Comparison of ENCODE assay signal across 19 mouse cellular contexts in genomic region chr5:110804012-110804743, GRCm38 (mm10). TPM values are rescaled to one million over a fixed set of nuclear protein-coding genes. Genes with fewer than 3 reads are reported as not detected.
A peak's percentile ranks its signal among the peaks of the same experiment; 100 is the strongest.
DNase-seq lines count a peak whose midpoint lies in the region; ATAC-seq and TF ChIP-seq lines count a peak whose summit lies in the region.
"Had no signal": no experiment of that assay in that cellular context is flagged by ENCODE, and none has a peak within 500 bp of the region (broad histone marks: within the 10 kb centered on the region; RNA-seq: fewer than 3 reads in every experiment).

No protein-coding gene starts in this region.

- no peak for TF ChIP-seq POLR2A in ES-Bruce4 (IDR thresholded peaks at IDR 0.05; ENCODE audit: insufficient read depth, low read length)

- peak overlapping the region; percentile 50 for H3K4me2 ChIP-seq in liver, embryonic 14.5 days (ENCODE audit: low read depth)
- H3K4me2 ChIP-seq: embryonic facial prominence, embryonic 15.5 days; forebrain, embryonic 13.5 days; heart, embryonic 13.5 days; limb, embryonic 13.5 days had no signal

- H3K9ac ChIP-seq in ES-Bruce4 (ENCODE audit: low read depth, poor library complexity, severe bottlenecking): peak overlapping the region; percentile 5; the same call in 1 of the 2 replicates
- 0 out of 2 replicates have a peak overlapping the region, but pooled peaks have one; percentile 37 for H3K9ac ChIP-seq in liver, embryonic 14.5 days (replicated peaks)
- H3K9ac ChIP-seq: embryonic facial prominence, embryonic 15.5 days; forebrain, embryonic 13.5 days; heart, embryonic 13.5 days; limb, embryonic 13.5 days had no signal

- peak overlapping the region; percentile 11 for H3K4me3 ChIP-seq in ES-Bruce4 (ENCODE audit: low read depth, low read length)
- peak overlapping the region in 1 of 2 experiments; percentile 21; a peak in 1 of 4 replicates for H3K4me3 ChIP-seq in liver, embryonic 14.5 days (ENCODE audit: insufficient read depth in 1 of 2, low read depth in 2 of 2, low read length in 2 of 2)
- H3K4me3 ChIP-seq: embryonic facial prominence, embryonic 15.5 days; forebrain, embryonic 13.5 days; heart, embryonic 13.5 days; limb, embryonic 13.5 days had no signal

- H3K27ac ChIP-seq in ES-Bruce4 (ENCODE audit: insufficient read depth, low read length): peak overlapping the region; percentile 94
- H3K27ac ChIP-seq in liver, embryonic 14.5 days: peak overlapping the region; percentile 26
- H3K27ac ChIP-seq: embryonic facial prominence, embryonic 15.5 days; forebrain, embryonic 13.5 days; heart, embryonic 13.5 days; hindbrain, postnatal 0 days; limb, embryonic 13.5 days had no signal

- peak; percentile 99 for TF ChIP-seq EP300 in ES-Bruce4 (IDR thresholded peaks at IDR 0.05; ENCODE audit: insufficient read depth, low read depth, low read length)
- peak; percentile 40; the same call in 1 of the 2 replicates for TF ChIP-seq EP300 in liver, embryonic 14.5 days (IDR thresholded peaks at IDR 0.05; ENCODE audit: low read depth)

- H3K36me3 ChIP-seq in ES-Bruce4 (ENCODE audit: control insufficient read depth, insufficient read depth, low read length, poor library complexity, severe bottlenecking): peaks cover 13% of the 10 kb centered on the region
- peaks cover 12% of the 10 kb centered on the region for H3K36me3 ChIP-seq in liver, embryonic 14.5 days (replicated peaks; ENCODE audit: control insufficient read depth, insufficient read depth, low read depth)

- H3K9me3 ChIP-seq in ES-Bruce4 (replicated peaks; ENCODE audit: control insufficient read depth, insufficient read depth, low read length, poor library complexity, severe bottlenecking): no peaks in the 10 kb centered on the region
- no peaks in the 10 kb centered on the region for H3K9me3 ChIP-seq in liver, embryonic 14.5 days (ENCODE audit: control insufficient read depth, low read length)
- H3K9me3 ChIP-seq: embryonic facial prominence, embryonic 15.5 days; forebrain, embryonic 13.5 days; heart, embryonic 13.5 days; limb, embryonic 13.5 days had no signal

- no peaks in the 10 kb centered on the region for H3K27me3 ChIP-seq in ES-Bruce4 (ENCODE audit: control insufficient read depth, insufficient read depth, low read length, poor library complexity, severe bottlenecking)
- H3K27me3 ChIP-seq in liver, embryonic 14.5 days (ENCODE audit: control insufficient read depth, insufficient read depth, low read length): no peaks in the 10 kb centered on the region
- H3K27me3 ChIP-seq: embryonic facial prominence, embryonic 15.5 days; forebrain, embryonic 13.5 days; heart, embryonic 13.5 days; limb, embryonic 13.5 days had no signal

- 0 out of 2 replicates have a peak, but pooled peaks have one; percentile 12 for ATAC-seq in liver, embryonic 14.5 days (ENCODE audit: insufficient read depth)
- ATAC-seq: forebrain, embryonic 13.5 days; hindbrain, postnatal 0 days had no signal

- no peak for TF ChIP-seq CTCF in ES-Bruce4 (IDR thresholded peaks at IDR 0.05; ENCODE audit: low read depth, low read length)
- no peak for TF ChIP-seq CTCF in liver, embryonic 14.5 days (IDR thresholded peaks at IDR 0.05; ENCODE audit: low read depth)

- peak; percentile 42 for DNase-seq in cerebellum, adult 9-10 months
- DNase-seq in cerebellum, postnatal 36 days: no peak
- DNase-seq in MN1 (ENCODE audit: low spot score): peak; percentile 33
- no peak for DNase-seq in liver, embryonic 14.5 days (ENCODE audit: low read depth in 3 of 3, low spot score in 3 of 3)
- no peak for DNase-seq in testis, postnatal 10 days (ENCODE audit: low spot score)
- DNase-seq in heart, adult 11 months: no peak
- DNase-seq: B cell, adult 2 months; embryo, embryonic 11 days; kidney, adult 11 months; kidney, postnatal 10 days; midbrain, embryonic 14.5 days; spleen, adult 18-20 months; thymus, adult 2 months had no signal

- WGBS in liver, embryonic 14.5 days (ENCODE audit: insufficient replicate concordance): 24% methylated on average over 7 of the region's 7 CpGs

- peaks cover 13% of the 10 kb centered on the region for H3K4me1 ChIP-seq in ES-Bruce4 (ENCODE audit: control insufficient read depth, insufficient read depth, low read length)
- peaks cover 25 to 50% of the 10 kb centered on the region in 2 experiments for H3K4me1 ChIP-seq in liver, embryonic 14.5 days (replicated peaks; ENCODE audit: control insufficient read depth in 2 of 2, insufficient read depth in 2 of 2, low read length in 1 of 2)

RNA-seq across cellular contexts. Expression of gene Ulk1, which starts 5.7 kb away (rescaled TPM):
- polyA plus RNA-seq in ES-Bruce4 (2011; ENCODE audit: insufficient read depth, insufficient read length, low read depth, missing spikeins): 126 and 129 TPM in 2 replicates
- 16.7 and 18.3 TPM in 2 replicates for polyA plus RNA-seq in liver, embryonic 14.5 days (2012; rRNA removed)
- polyA plus RNA-seq in liver, embryonic 14.5 days (2014; fragmentation: Nextera tagmentation; extraction: Ambion mirVana): 13.3 and 14.7 TPM in 2 replicates

RNA-seq across cellular contexts. Expression of gene Pus1, which starts 23.7 kb away (rescaled TPM):
- 30.9 and 32.4 TPM in 2 replicates for polyA plus RNA-seq in ES-Bruce4 (2011; ENCODE audit: insufficient read depth, insufficient read length, low read depth, missing spikeins)
- 20.0 and 23.9 TPM in 2 replicates for polyA plus RNA-seq in liver, embryonic 14.5 days (2012; rRNA removed)
- 17.2 and 18.8 TPM in 2 replicates for polyA plus RNA-seq in liver, embryonic 14.5 days (2014; fragmentation: Nextera tagmentation; extraction: Ambion mirVana)

RNA-seq across cellular contexts. Expression of gene Ep400, which starts 33.7 kb away (rescaled TPM):
- 100 and 104 TPM in 2 replicates for polyA plus RNA-seq in ES-Bruce4 (2011; ENCODE audit: insufficient read depth, insufficient read length, low read depth, missing spikeins)
- 14.7 and 18.2 TPM in 2 replicates for polyA plus RNA-seq in liver, embryonic 14.5 days (2012; rRNA removed)
- 15.2 and 15.3 TPM in 2 replicates for polyA plus RNA-seq in liver, embryonic 14.5 days (2014; fragmentation: Nextera tagmentation; extraction: Ambion mirVana)

RNA-seq across cellular contexts. Expression of gene Hscb, which starts 35.4 kb away (rescaled TPM):
- 41.5 and 46.6 TPM in 2 replicates for polyA plus RNA-seq in ES-Bruce4 (2011; ENCODE audit: insufficient read depth, insufficient read length, low read depth, missing spikeins)
- 18.0 and 28.8 TPM in 2 replicates for polyA plus RNA-seq in liver, embryonic 14.5 days (2012; rRNA removed)
- 50.0 and 55.7 TPM in 2 replicates for polyA plus RNA-seq in liver, embryonic 14.5 days (2014; fragmentation: Nextera tagmentation; extraction: Ambion mirVana)

RNA-seq across cellular contexts. Expression of gene Chek2, which starts 35.6 kb away (rescaled TPM):
- polyA plus RNA-seq in ES-Bruce4 (2011; ENCODE audit: insufficient read depth, insufficient read length, low read depth, missing spikeins): 95.0 and 107 TPM in 2 replicates
- polyA plus RNA-seq in liver, embryonic 14.5 days (2012; rRNA removed): 19.9 and 26.2 TPM in 2 replicates
- 26.7 and 31.2 TPM in 2 replicates for polyA plus RNA-seq in liver, embryonic 14.5 days (2014; fragmentation: Nextera tagmentation; extraction: Ambion mirVana)

Comparison
In these comparisons a context has a peak if more than half of its experiments do, and no peak if none do; other contexts are left out.
1. DNase-seq: peak in cerebellum, adult 9-10 months (single experiment) and MN1 (single experiment); none in cerebellum, postnatal 36 days (0 of 2), liver, embryonic 14.5 days (0 of 3), testis, postnatal 10 days (single experiment) and heart, adult 11 months (single experiment).